Mouse (Mus musculus): ENCODE data around the gene Vmn2r20.
"Not testable (repeated sequence)": the region's sequence is repeated elsewhere in the genome, so short reads cannot be mapped to it uniquely, and the experiment has no call there.

GRCm38 (mm10) chr6:123424413-123424812 lies 6.5 kb upstream of the Vmn2r20 start:
- not testable (repeated sequence) for TF ChIP-seq POLR2A (IDR thresholded peaks at IDR 0.05; ENCODE audit: insufficient read depth, low read depth, low read length); CTCF (IDR thresholded peaks at IDR 0.05); EP300 (IDR thresholded peaks at IDR 0.05; ENCODE audit: insufficient read depth, low read depth, low read length)
